Mouse (Mus musculus) heart, embryonic 12.5 days (tissue): Measurements from ENCODE around the gene Usp24. TPM values are rescaled to one million over a fixed set of nuclear protein-coding genes. Genes with fewer than 3 reads are reported as not detected.

Source experiments
- ATAC-seq: fragments of 200-750 bp; cut with Nextera tagmentation; 2 replicates; pipeline ENCODE4 v1.8.0; 2017; ENCODE audit warnings: moderate TSS enrichment, moderate library complexity; ENCODE audit not compliant: insufficient number of reproducible peaks, low FRiP score
- H3K27ac ChIP-seq: fragments of 300-500 bp; sonication (generic); 2 replicates; pipeline ENCODE4 v1.5.1; 2016; ENCODE audit warnings: mild to moderate bottlenecking, moderate library complexity; ENCODE audit not compliant: poor library complexity, severe bottlenecking
- H3K27me3 ChIP-seq: fragments of 300-500 bp; sonication (generic); replicated peaks from 2 replicates; pipeline ENCODE4 v1.6.1; 2016; ENCODE audit warnings: mild to moderate bottlenecking, moderate library complexity
- H3K36me3 ChIP-seq: fragments of 300-500 bp; sonication (generic); 2 replicates; pipeline ENCODE4 v1.6.1; 2016; ENCODE audit warnings: mild to moderate bottlenecking, moderate library complexity
- H3K4me1 ChIP-seq: fragments of 300-500 bp; sonication (generic); replicated peaks from 2 replicates; pipeline ENCODE4 v1.6.1; 2016; ENCODE audit warnings: mild to moderate bottlenecking
- H3K4me2 ChIP-seq: fragments of 300-500 bp; sonication (generic); 2 replicates; pipeline ENCODE4 v1.6.1; 2016; ENCODE audit warnings: mild to moderate bottlenecking, moderate library complexity
- H3K4me3 ChIP-seq: fragments of 300-500 bp; sonication (generic); 2 replicates; pipeline ENCODE4 v1.5.1; 2016; ENCODE audit warnings: mild to moderate bottlenecking
- H3K9ac ChIP-seq: fragments of 300-500 bp; sonication (generic); 2 replicates; pipeline ENCODE4 v1.6.1; 2016; ENCODE audit warnings: mild to moderate bottlenecking, moderate library complexity
- H3K9me3 ChIP-seq: fragments of 300-500 bp; sonication (generic); replicated peaks from 2 replicates; pipeline ENCODE4 v1.6.1; 2016; ENCODE audit warnings: mild to moderate bottlenecking, moderate library complexity
- WGBS: fragments of 180-500 bp; shearing (Covaris S2); methylation state at CpG from one replicate; pipeline ENCODE4 v1.1.7; 2016; 5-methylcytosine and 5-hydroxymethylcytosine counted together
- polyA plus RNA-seq: library from polyadenylated mRNA; unstranded; fragments of >200 nt; fragmentation: Nextera tagmentation; extraction: Ambion mirVana; gene quantifications from 2 replicates; pipeline ENCODE4 v1.2.1, GENCODE M21; 2016

Gene Usp24
- polyA plus RNA-seq, 1 experiment from 2014 or later, result 10.4 TPM

DNA sequence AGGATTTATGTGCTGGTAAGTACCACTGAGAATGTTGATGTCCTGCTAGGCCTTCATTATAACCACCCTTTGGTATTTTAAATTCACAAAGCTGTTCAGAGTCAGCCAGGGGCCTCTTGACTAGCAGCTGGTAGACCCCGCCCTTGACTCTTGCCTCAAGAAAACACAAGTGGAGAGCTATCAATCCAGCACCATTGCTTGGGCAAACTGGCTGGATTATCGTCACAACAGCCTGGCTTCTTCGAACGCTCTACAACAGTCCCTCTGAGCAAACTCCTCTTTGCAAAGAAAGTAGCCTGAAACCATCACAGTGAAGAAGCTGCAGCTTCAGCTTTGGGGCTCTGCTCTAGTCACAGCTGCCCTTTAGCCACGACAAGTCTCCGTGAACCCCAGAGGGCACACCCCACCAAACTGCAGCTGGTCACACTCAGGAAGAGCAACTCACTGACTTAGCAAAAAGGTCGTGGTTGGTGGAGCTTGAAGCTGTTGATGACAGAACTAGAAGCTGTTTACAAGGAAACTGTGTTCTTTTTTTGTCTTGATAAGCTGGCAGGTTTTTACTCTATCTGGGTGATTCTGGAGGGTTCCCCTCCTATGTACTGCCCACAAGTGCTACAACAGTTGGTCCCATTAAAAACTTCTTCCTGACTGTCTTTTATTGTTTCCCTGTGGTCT is 19.5 kb upstream of the Usp24 start:
- no peak overlapping the region for H3K4me2 ChIP-seq

DNA sequence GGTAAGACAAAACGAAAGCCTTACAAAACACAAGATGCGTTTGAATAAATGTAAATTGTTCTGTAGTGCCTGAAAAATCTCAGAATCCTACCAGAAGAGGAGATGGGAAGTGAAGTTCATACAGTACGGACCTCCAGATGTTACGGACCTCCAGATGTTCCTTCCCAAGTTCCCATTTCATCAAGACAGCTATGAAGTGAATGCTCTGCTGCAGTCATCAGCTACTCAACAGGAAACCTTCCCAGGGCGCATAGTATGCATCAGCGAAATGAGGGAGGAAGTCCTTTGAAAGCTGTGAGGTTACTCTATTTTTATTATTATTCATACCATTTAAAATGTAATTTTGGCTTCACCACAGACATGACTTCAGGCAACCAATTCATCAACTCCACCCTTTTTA is 14.7 kb upstream of the Usp24 start:
- Histone ChIP-seq H3K36me3 (no peaks in the 10 kb centered on the region), H3K9ac (no peak overlapping the region), H3K4me2 (no peak overlapping the region), H3K27ac (no peak overlapping the region), H3K27me3 (no peaks in the 10 kb centered on the region), H3K4me1 (no peaks in the 10 kb centered on the region; the same call in 1 of the 2 replicates), H3K9me3 (no peaks in the 10 kb centered on the region), H3K4me3 (no peak overlapping the region)
- no peak for ATAC-seq
- WGBS, result 65% methylated on average over 6 of the region's 6 CpGs

More for the DNA sequence above, 19.5 kb upstream of the Usp24 start:
- 80% methylated on average over 7 of the region's 7 CpGs for WGBS
- H3K9ac ChIP-seq, result no peak overlapping the region
- H3K4me1 ChIP-seq, result 0 out of 2 replicates have a peak, but pooled peaks cover 9% of the 10 kb centered on the region
- H3K4me3 ChIP-seq, result no peak overlapping the region
- H3K9me3 ChIP-seq, result no peaks in the 10 kb centered on the region
- no peaks in the 10 kb centered on the region for H3K27me3 ChIP-seq
- no peak for ATAC-seq
- no peak overlapping the region for H3K27ac ChIP-seq
- H3K36me3 ChIP-seq, result no peaks in the 10 kb centered on the region

DNA sequence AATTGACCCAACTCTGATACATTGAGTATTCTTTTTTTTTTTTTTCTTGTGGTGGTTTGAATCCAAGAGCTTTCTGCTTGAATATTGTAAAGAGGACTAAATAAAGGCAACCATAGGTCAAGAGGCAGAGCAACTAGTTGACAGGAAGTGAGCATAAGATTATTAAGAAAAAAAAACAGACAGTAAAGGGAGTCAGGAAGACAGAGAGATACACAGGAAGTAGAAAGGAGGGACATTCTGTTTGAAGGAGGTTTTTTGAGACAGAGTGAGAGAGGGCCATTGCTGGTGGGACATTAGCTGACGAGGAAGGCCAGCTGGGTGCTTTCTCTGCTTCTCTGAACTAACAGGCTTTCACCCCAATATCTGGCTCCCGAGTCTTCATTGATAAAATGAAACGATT is 7.9 kb upstream of the Usp24 start:
- Histone ChIP-seq H3K9ac (no peak overlapping the region), H3K27ac (no peak overlapping the region), H3K4me1 (no peaks in the 10 kb centered on the region), H3K36me3 (no peaks in the 10 kb centered on the region), H3K27me3 (no peaks in the 10 kb centered on the region), H3K4me2 (no peak overlapping the region), H3K9me3 (no peaks in the 10 kb centered on the region; the same call in 1 of the 2 replicates), H3K4me3 (no peak overlapping the region)
- ATAC-seq, result no peak
- WGBS, result 82% methylated on average over 3 of the region's 3 CpGs

DNA sequence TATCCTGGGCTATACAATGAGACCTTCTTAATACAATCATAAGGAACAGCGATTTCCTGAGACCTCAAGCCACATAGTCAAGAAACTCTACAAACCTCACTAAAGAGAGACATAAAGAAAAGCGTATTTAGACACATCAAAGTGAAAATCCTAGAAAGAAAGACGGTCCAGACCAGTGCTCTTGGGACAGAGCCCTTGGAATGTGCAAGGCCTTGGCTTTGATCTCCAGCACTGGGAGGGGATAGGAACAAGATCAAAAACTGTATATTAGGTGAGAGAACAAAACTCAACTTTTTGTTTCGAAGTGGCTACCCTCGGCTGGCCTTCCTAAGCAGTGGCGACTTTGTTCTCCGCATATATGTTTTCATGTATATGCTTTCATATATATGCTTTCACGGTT is 3.4 kb upstream of the Usp24 start:
- 85% methylated on average over 8 of the region's 8 CpGs for WGBS
- Histone ChIP-seq H3K27me3 (no peaks in the 10 kb centered on the region), H3K9me3 (no peaks in the 10 kb centered on the region; the same call in 1 of the 2 replicates), H3K9ac (no peak overlapping the region), H3K36me3 (no peaks in the 10 kb centered on the region), H3K4me1 (peaks cover 18% of the 10 kb centered on the region), H3K4me2 (no peak overlapping the region), H3K4me3 (no peak overlapping the region), H3K27ac (no peak overlapping the region)
- ATAC-seq, result no peak

DNA sequence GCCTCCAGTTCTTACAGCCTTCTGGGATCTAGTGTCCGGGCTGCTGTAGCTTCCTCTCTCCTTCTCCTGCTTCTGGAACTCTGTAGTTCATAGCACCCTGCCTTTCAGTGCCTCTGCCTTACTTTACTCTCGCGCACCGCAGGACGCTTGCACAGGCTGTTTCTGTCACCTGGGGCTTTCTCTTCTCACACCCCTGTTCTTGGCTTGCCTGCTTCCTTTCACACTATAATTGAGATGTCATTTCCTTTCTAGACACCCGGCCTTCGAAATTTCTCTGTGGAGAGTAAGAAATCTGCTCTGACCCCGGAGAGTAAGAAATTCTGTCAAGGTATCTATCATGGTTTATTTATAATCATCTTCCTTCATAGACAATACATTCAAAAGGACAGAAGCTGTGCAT is 2.9 kb upstream of the Usp24 start:
- peaks cover 22% of the 10 kb centered on the region for H3K4me1 ChIP-seq
- H3K9ac ChIP-seq, result no peak overlapping the region
- no peak overlapping the region for H3K27ac ChIP-seq
- no peak for ATAC-seq
- H3K4me3 ChIP-seq, result no peak overlapping the region
- H3K9me3 ChIP-seq, result no peaks in the 10 kb centered on the region; the same call in 1 of the 2 replicates
- H3K4me2 ChIP-seq, result no peak overlapping the region
- 84% methylated on average over 8 of the region's 8 CpGs for WGBS
- no peaks in the 10 kb centered on the region for H3K27me3 ChIP-seq
- H3K36me3 ChIP-seq, result no peaks in the 10 kb centered on the region

DNA sequence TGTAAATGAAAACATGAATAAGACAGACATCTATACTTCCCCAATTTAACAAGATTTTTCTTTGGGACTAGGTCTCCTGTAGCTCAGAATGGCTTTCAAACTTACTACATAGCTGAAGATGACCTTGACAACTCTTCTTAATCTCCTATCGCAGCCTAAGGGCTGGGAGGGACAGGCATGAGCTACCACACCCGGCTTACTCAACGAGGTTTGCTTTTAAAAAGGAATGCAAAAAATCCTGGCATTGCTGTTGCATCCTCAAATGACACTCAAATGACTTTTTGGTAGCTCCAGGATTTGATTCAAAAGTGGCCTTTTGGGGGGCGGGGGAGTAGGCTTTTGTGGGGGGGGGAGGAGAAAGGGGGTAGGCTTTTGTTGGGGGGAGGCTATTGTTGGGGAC is 2.1 kb upstream of the Usp24 start:
- 29% methylated on average over 4 of the region's 4 CpGs for WGBS
- Histone ChIP-seq H3K4me1 (peaks cover 28% of the 10 kb centered on the region), H3K9ac (no peak overlapping the region), H3K9me3 (no peaks in the 10 kb centered on the region), H3K36me3 (no peaks in the 10 kb centered on the region), H3K4me2 (no peak overlapping the region), H3K27me3 (no peaks in the 10 kb centered on the region), H3K4me3 (no peak overlapping the region), H3K27ac (no peak overlapping the region)
- ATAC-seq, result no peak

DNA sequence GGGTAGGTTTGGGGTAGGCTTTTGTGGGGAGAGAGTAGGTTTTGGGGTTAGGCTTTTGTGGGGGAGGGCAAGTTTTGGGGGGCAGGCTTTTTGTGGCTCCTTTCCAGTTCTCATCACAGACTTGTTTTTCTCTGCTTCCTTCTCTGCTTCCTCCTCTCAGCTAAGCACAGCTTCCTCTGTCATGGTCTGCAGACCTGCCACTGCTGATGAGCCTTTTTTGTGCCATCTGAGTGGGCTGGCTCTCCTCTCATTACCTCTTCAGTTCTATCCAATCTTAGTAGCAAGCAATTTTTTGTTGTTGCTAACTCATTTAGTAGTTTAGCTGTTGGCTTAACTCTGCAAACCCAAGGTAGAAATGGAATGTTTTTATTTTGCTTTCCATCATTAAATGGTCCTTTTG is 1.7 kb upstream of the Usp24 start:
- H3K27ac ChIP-seq, result no peak overlapping the region
- no peaks in the 10 kb centered on the region for H3K27me3 ChIP-seq
- H3K4me2 ChIP-seq, result no peak overlapping the region
- no peak overlapping the region for H3K9ac ChIP-seq
- no peaks in the 10 kb centered on the region for H3K36me3 ChIP-seq
- ATAC-seq, result no peak
- no peak overlapping the region for H3K4me3 ChIP-seq
- peaks cover 32% of the 10 kb centered on the region for H3K4me1 ChIP-seq
- no peaks in the 10 kb centered on the region for H3K9me3 ChIP-seq

DNA sequence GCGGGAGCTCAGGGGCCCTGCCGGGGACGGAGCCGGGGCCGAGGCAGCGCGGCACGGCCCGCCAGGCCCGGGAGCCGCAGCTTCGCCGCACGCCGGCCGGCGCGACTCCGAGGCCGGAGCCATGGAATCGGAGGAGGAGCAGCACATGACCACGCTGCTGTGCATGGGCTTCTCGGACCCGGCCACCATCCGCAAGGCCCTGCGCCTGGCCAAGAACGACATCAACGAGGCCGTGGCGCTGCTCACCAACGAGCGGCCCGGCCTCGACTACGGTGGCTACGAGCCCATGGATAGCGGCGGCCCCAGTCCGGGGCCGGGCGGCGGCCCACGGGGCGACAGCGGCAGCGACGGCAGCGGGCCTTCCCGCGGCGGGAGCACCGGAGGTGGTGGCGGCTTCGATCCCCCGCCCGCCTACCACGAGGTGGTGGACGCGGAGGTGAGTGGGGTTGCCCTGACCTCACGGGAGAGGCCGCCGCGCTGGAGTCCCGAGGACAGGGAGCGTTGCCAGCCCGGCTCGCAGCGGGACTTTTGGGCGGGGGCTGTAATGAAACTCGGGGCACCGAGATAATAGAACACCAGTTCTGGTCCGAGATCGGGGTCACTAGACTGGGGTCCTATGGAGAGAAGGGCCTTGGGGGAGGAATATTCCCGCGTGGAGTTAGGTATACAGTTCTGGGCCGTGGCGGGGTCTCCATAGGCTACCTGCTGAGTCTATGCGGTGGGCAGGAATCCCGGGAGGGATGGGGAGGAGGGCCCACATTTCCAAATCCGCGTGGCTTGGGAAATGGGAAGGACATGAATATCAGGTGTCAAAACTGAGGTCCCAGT is 552 bp downstream of the Usp24 start:
- peak; percentile 73 for ATAC-seq
- no peaks in the 10 kb centered on the region for H3K36me3 ChIP-seq
- peaks cover 40% of the 10 kb centered on the region for H3K4me1 ChIP-seq
- H3K27me3 ChIP-seq, result no peaks in the 10 kb centered on the region
- H3K9ac ChIP-seq, result peak overlapping the region; percentile 99
- peak overlapping the region; percentile 86 for H3K4me2 ChIP-seq
- H3K4me3 ChIP-seq, result peak overlapping the region; percentile 96
- no peaks in the 10 kb centered on the region for H3K9me3 ChIP-seq
- 2% methylated on average over 81 of the region's 81 CpGs for WGBS
- peak overlapping the region; percentile 97 for H3K27ac ChIP-seq

DNA sequence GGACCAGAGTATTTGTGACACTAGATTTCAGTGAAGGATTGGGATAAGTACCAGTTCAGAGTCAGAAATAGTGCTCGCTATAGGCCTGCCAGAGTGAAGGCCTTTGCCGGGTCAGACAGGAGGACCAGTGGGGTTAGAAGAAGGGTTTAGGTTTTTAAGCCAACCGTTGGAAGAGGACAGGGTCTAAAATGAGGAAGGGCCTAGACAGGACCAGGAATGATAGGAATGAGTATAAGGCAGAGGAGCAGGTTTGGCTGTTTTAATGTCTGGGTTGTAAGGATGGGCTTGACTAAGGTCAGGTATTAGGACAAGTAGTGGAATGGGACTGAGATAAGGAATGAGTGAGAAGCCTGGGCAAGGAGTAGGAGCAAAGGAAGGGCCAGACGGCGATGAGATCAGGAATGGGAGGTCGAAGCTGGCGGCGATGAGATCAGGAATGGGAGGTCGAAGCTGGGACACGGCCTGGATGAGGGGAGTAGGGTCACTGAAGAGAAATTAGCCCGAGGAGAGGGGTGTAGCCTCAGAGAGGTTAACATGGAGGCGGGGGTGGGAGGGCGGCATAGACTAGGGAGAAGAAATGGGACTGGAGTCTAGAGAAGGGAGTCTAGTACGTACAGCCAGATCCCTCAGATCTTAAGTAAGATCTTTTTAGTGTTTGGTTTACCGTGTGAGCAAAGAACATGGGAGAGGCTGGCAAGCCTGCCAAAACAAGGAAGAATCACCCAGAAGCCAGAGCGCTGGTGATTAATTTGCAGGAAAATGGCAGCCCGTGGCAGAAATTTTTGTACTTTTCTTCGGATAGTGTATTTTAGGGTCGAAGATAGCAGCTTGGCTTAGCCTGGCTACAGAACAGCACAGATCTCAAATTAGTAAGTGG is 1.4 kb downstream of the Usp24 start:
- Histone ChIP-seq H3K27ac (peak overlapping the region; percentile 97), H3K4me2 (peak overlapping the region; percentile 86), H3K4me1 (peaks cover 40% of the 10 kb centered on the region), H3K27me3 (no peaks in the 10 kb centered on the region), H3K36me3 (no peaks in the 10 kb centered on the region), H3K9ac (peak overlapping the region; percentile 99), H3K4me3 (peak overlapping the region; percentile 96), H3K9me3 (no peaks in the 10 kb centered on the region)
- no peak for ATAC-seq
- WGBS, result 16% methylated on average over 19 of the region's 19 CpGs

DNA sequence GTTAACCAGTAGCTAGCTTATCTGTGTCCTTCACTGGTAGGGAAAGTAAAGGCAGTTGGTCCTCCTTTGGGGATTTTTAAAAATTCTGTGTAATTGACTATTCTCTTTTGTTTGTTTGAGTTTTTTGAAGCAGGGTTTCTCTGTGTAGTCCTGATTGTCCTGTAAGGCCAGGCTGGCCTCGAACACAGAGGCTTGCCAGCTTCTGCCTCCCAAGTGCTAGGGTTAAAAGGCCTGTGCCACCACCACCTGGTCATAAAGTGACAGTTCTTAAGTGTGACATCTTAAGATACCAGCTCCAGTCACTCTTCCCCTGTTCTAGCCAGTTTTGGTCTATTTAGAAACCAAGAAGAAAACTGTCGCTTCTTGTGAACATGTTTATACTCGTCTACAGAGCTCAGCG is 2.2 kb downstream of the Usp24 start:
- H3K9ac ChIP-seq, result no peak overlapping the region
- peak overlapping the region; percentile 20; the same call in 1 of the 2 replicates for H3K4me3 ChIP-seq
- 74% methylated on average over 4 of the region's 4 CpGs for WGBS
- H3K9me3 ChIP-seq, result no peaks in the 10 kb centered on the region
- no peaks in the 10 kb centered on the region for H3K27me3 ChIP-seq
- no peak for ATAC-seq
- peak overlapping the region; percentile 86 for H3K4me2 ChIP-seq
- H3K27ac ChIP-seq, result no peak overlapping the region
- H3K36me3 ChIP-seq, result no peaks in the 10 kb centered on the region
- H3K4me1 ChIP-seq, result peaks cover 40% of the 10 kb centered on the region

DNA sequence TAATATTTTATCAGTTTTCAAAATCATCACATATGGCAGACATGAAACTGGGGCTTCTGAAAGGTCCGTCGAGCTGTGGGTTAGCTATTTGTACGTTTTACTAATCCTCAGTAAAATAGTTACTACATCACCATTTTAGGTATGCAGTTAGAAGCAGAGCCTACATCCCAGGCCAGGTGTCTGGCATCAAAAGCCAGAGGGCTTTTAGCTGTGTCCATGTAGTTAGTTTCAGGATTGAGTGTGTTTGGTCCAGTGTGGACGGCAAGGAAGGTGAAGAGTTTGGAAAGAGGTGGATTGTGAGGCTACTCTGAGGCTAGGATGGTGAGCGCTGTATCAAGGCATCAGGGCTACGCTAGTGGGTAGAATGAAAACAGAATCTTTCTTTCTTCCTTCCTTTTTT is 3.0 kb downstream of the Usp24 start:
- Histone ChIP-seq H3K4me2 (no peak overlapping the region), H3K36me3 (no peaks in the 10 kb centered on the region), H3K4me3 (no peak overlapping the region), H3K9me3 (no peaks in the 10 kb centered on the region), H3K9ac (no peak overlapping the region), H3K27me3 (no peaks in the 10 kb centered on the region), H3K4me1 (peaks cover 38% of the 10 kb centered on the region), H3K27ac (no peak overlapping the region)
- WGBS, result 82% methylated on average over 6 of the region's 6 CpGs
- ATAC-seq, result no peak
